Mouse (Mus musculus): ENCODE measurements around the gene Ina. TPM values are rescaled to one million over a fixed set of nuclear protein-coding genes. Genes with fewer than 3 reads are reported as not detected.

Gene Ina
- polyA plus RNA-seq, 1 experiment: not detected

- Histone ChIP-seq H3K4me3 (ENCODE audit: insufficient read depth, low read length) (peak overlapping the region; percentile 72), H3K4me1 (ENCODE audit: control insufficient read depth, insufficient read depth, low read length) (no peaks in the 10 kb centered on the region), H3K27ac (ENCODE audit: insufficient read depth, low read length) (no peak overlapping the region)
- TF ChIP-seq POLR2A (IDR thresholded peaks at IDR 0.05; ENCODE audit: low read depth, low read length) (peak; percentile 49), CTCF (IDR thresholded peaks at IDR 0.05; ENCODE audit: borderline replicate concordance, insufficient read depth, low read length) (no peak)
Observed at GRCm38 (mm10) chr19:47067924-47068611, 53.6 kb downstream of the Ina start.

Other genes with a start within 250 kb of the Ina start
- gene Nt5c2, start 455 bp downstream of the Ina start, polyA plus RNA-seq (2011; ENCODE audit: insufficient read length, low read depth, missing spikeins): 39.7 and 50.5 TPM in 2 replicates
- gene Pcgf6, start 36.2 kb downstream of the Ina start, polyA plus RNA-seq (2011; ENCODE audit: insufficient read length, low read depth, missing spikeins): 13.3 and 18.4 TPM in 2 replicates
- 3.9 and 5.9 TPM in 2 replicates for gene Taf5, start 53.0 kb downstream of the Ina start, polyA plus RNA-seq (2011; ENCODE audit: insufficient read length, low read depth, missing spikeins)
- gene Usmg5, start 75.9 kb downstream of the Ina start, polyA plus RNA-seq (2011; ENCODE audit: insufficient read length, low read depth, missing spikeins): 712 and 728 TPM in 2 replicates
- gene Pdcd11, start 76.1 kb downstream of the Ina start, polyA plus RNA-seq (2011; ENCODE audit: insufficient read length, low read depth, missing spikeins): 22.2 and 22.6 TPM in 2 replicates
- gene Calhm2, start 123.6 kb downstream of the Ina start, polyA plus RNA-seq (2011; ENCODE audit: insufficient read length, low read depth, missing spikeins): 13.7 and 15.2 TPM in 2 replicates
- gene Calhm1, start 129.6 kb downstream of the Ina start, polyA plus RNA-seq (2011; ENCODE audit: insufficient read length, low read depth, missing spikeins): not detected in 2 replicates
- gene Calhm3, start 143.1 kb downstream of the Ina start, polyA plus RNA-seq (2011; ENCODE audit: insufficient read length, low read depth, missing spikeins): not detected in 2 replicates
- gene Neurl1a, start 164.1 kb downstream of the Ina start, polyA plus RNA-seq (2011; ENCODE audit: insufficient read length, low read depth, missing spikeins): 2.6 and 3.5 TPM in 2 replicates

Measured in embryonic fibroblast, embryonic 13.5 days (primary cell).